Mouse (Mus musculus): ENCODE data around the gene Ipmk. TPM values are rescaled to one million over a fixed set of nuclear protein-coding genes. Genes with fewer than 3 reads are reported as not detected.

The Ipmk gene
- polyA plus RNA-seq, 1 experiment from 2014 or later, result 14.0 TPM

DNA sequence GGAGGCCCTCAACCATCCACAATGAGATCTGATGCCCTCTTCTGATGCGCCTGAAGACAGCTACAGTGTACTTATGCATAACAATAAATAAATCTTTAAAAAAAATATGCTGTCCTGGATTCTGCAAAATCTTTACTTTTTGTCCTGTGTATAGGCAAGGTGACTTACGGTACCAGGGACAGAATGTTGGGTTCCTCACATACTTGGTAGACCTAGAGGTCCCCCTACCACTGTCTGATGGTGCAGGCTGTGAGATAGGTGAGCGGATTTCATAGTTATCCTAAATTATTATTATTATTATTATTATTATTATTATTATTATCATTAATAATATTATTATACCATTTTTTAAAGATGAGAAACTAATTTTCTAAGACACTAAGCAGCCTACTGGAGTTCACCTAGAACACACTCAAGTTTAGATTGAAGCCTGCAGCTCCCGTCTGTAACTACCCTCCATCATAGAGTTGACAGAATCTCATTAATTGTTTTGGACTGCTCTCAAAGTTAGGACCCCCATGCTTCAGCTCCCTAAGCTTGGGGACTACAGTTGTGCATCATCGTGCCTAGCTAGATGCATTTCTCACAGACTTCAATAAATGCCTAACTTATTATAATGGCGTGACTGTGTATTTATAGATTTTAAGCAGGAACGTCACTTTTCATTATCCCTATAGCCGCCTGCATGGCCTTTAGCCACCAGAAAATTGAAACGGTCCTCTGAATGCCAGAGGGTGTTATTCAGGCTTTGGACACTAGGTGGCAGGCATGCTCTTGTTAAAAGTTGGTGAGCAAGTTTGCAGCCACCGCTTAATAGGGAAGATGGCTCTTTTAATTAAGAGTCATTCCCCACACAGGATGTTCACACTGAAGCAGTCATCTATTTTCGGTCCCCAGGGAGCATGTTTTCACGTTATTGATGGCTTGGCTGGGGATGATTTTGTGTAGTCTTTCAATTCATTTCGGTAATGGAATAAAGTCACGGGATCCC lies 74.8 kb downstream of the Ipmk start:
- no peak overlapping the region for H3K4me2 ChIP-seq (ENCODE audit: low read depth, low read length)
- no peaks in the 10 kb centered on the region for H3K9me3 ChIP-seq (ENCODE audit: control insufficient read depth, low read length)
- no peak overlapping the region for H3K4me3 ChIP-seq (ENCODE audit: low read length)
- ATAC-seq (ENCODE audit: low read depth), result no peak
- H3K27me3 ChIP-seq (ENCODE audit: control insufficient read depth, insufficient read depth, low read depth, low read length), result no peaks in the 10 kb centered on the region
- no peak overlapping the region for H3K9ac ChIP-seq (ENCODE audit: low read length)
- H3K27ac ChIP-seq (ENCODE audit: low read length), result no peak overlapping the region
- no peaks in the 10 kb centered on the region for H3K4me1 ChIP-seq (replicated peaks; ENCODE audit: control insufficient read depth, insufficient read depth, low read length)
- WGBS, result 40% methylated on average over 14 of the region's 14 CpGs
- H3K36me3 ChIP-seq (ENCODE audit: control insufficient read depth, insufficient read depth, low read length), result no peaks in the 10 kb centered on the region

DNA sequence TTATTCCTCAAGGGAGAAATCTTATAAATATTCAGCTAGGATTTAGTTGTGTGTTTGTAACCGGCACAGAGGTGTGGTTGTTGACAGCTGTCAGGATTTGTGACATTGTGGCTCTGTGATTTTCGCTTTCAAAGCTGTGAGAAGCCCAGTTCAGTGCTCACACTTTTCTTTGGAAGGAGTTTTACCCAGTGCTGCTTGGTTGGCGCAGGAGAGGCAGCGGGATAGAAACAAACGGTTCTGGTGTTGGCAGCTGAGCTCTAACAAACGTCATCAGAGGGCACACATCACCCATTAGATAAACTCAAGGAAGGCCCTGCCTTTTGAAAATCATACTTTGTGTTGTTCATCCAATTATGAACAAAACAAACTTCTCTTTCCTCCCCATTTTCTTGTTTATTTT lies 79.2 kb downstream of the Ipmk start:
- Histone ChIP-seq H3K9me3 (ENCODE audit: control insufficient read depth, low read length) (peaks cover 4% of the 10 kb centered on the region), H3K36me3 (ENCODE audit: control insufficient read depth, insufficient read depth, low read length) (no peaks in the 10 kb centered on the region), H3K4me3 (ENCODE audit: low read length) (no peak overlapping the region), H3K27me3 (ENCODE audit: control insufficient read depth, insufficient read depth, low read depth, low read length) (no peaks in the 10 kb centered on the region), H3K4me2 (ENCODE audit: low read depth, low read length) (no peak overlapping the region), H3K9ac (ENCODE audit: low read length) (no peak overlapping the region), H3K27ac (ENCODE audit: low read length) (no peak overlapping the region), H3K4me1 (replicated peaks; ENCODE audit: control insufficient read depth, insufficient read depth, low read length) (no peaks in the 10 kb centered on the region)
- 47% methylated on average over 6 of the region's 6 CpGs for WGBS
- no peak for ATAC-seq (ENCODE audit: low read depth)

DNA sequence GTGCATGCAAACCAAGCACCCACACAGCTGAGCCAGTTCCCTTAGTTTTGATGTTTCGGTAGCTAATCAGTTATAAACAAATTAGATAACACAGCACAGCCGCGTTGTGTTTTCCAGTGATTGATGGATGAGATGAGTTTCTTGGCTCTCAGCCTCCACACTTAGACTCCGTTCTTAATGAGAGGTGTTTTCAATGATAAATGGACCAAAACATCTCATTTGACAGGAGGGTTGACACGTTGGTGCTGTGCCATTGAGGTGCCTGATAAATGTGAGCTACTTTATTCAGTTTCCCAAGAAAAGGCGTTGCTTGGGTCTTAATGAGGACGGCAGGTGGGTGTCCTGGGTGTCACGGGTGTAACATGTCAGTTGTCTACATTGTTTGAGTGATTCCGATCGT lies 79.8 kb downstream of the Ipmk start:
- H3K9ac ChIP-seq (ENCODE audit: low read length), result no peak overlapping the region
- no peak overlapping the region for H3K4me3 ChIP-seq (ENCODE audit: low read length)
- no peak for ATAC-seq (ENCODE audit: low read depth)
- H3K9me3 ChIP-seq (ENCODE audit: control insufficient read depth, low read length), result peaks cover 4% of the 10 kb centered on the region
- no peaks in the 10 kb centered on the region for H3K4me1 ChIP-seq (replicated peaks; ENCODE audit: control insufficient read depth, insufficient read depth, low read length)
- H3K27ac ChIP-seq (ENCODE audit: low read length), result no peak overlapping the region
- WGBS, result 36% methylated on average over 10 of the region's 10 CpGs
- no peak overlapping the region for H3K4me2 ChIP-seq (ENCODE audit: low read depth, low read length)
- H3K27me3 ChIP-seq (ENCODE audit: control insufficient read depth, insufficient read depth, low read depth, low read length), result no peaks in the 10 kb centered on the region
- no peaks in the 10 kb centered on the region for H3K36me3 ChIP-seq (ENCODE audit: control insufficient read depth, insufficient read depth, low read length)

DNA sequence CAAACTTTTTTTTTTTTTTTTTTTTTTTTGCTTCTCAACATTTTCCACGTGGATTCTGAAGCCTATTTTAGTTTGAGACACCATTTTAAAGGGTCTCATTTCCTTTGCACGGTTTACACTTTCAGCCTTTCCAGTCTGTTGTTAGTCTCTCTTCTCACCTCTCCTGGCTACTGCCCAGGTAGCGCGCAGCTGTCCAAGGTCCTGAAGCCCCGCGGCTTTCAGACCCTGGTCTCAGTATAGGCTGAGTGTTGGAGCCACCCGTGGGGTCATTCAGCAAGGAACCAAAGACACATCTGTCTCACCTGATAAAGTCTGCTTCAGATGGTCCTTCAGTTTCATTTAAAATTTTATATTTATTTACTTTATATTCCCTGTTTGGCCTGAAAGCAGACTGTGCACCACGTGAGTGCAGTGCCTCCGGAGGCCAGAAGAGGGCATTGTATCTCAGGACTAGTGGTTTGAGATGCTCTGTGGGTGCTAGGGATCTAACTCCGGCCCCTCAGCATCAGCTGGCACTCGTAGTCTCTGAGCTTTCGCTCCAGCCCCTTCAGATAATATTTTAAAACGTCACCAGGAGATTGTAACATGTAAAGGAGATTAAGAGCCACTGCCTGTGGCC lies 80.8 kb downstream of the Ipmk start:
- no peak for ATAC-seq (ENCODE audit: low read depth)
- no peaks in the 10 kb centered on the region for H3K4me1 ChIP-seq (replicated peaks; ENCODE audit: control insufficient read depth, insufficient read depth, low read length)
- H3K27ac ChIP-seq (ENCODE audit: low read length), result no peak overlapping the region
- no peaks in the 10 kb centered on the region for H3K27me3 ChIP-seq (ENCODE audit: control insufficient read depth, insufficient read depth, low read depth, low read length)
- H3K4me2 ChIP-seq (ENCODE audit: low read depth, low read length), result no peak overlapping the region
- H3K9me3 ChIP-seq (ENCODE audit: control insufficient read depth, low read length), result peaks cover 4% of the 10 kb centered on the region
- H3K36me3 ChIP-seq (ENCODE audit: control insufficient read depth, insufficient read depth, low read length), result no peaks in the 10 kb centered on the region
- no peak overlapping the region for H3K4me3 ChIP-seq (ENCODE audit: low read length)
- WGBS, result 53% methylated on average over 13 of the region's 13 CpGs
- H3K9ac ChIP-seq (ENCODE audit: low read length), result no peak overlapping the region

DNA sequence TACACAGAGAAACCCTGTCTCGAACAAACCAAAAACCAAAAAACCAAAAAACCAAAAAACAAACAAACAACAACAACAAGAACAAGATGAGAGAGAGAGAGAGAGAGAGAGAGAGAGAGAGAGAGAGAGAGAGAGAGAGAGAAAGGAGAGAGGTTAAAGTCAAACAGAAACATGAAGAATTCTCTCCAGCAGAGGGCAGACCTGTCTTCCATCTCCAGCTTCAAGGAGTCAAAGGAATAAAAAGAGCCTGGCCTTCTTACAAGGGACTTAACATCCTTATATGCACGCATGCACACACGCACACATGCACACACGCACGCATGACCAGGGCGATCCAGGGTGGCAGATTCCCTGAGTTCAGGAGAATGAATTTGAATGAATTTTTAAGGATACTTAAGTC lies 83.1 kb downstream of the Ipmk start:
- Histone ChIP-seq H3K27ac (ENCODE audit: low read length) (no peak overlapping the region), H3K9me3 (ENCODE audit: control insufficient read depth, low read length) (peaks cover 4% of the 10 kb centered on the region), H3K4me2 (ENCODE audit: low read depth, low read length) (no peak overlapping the region), H3K4me3 (ENCODE audit: low read length) (no peak overlapping the region), H3K9ac (ENCODE audit: low read length) (no peak overlapping the region), H3K27me3 (ENCODE audit: control insufficient read depth, insufficient read depth, low read depth, low read length) (no peaks in the 10 kb centered on the region), H3K4me1 (replicated peaks; ENCODE audit: control insufficient read depth, insufficient read depth, low read length) (no peaks in the 10 kb centered on the region), H3K36me3 (ENCODE audit: control insufficient read depth, insufficient read depth, low read length) (no peaks in the 10 kb centered on the region)
- no peak for ATAC-seq (ENCODE audit: low read depth)
- whole genome bisulfite sequencing, result 91% methylated on average over 6 of the region's 6 CpGs

DNA sequence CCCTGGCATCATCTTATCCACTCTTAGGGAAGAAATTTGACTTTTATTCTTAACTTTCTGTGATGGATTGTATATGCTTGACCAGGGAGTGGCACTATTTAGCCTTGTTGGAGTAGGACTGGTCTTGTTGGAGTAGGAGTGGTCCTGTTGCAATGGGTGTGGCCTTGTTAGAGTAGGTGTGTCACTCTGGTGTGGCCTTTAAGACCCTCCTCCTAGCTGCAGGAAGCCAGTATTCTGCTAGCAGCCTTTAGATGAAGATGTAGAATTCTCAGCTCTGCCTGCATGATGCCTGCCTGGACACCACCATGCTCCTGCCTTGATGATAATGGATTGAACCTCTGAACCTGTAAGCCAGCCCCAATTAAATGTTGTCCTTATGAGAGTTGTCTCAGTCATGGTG lies 95.5 kb downstream of the Ipmk start:
- no peak for ATAC-seq (ENCODE audit: low read depth)
- H3K27ac ChIP-seq (ENCODE audit: low read length), result no peak overlapping the region
- no peak overlapping the region for H3K4me3 ChIP-seq (ENCODE audit: low read length)
- no peaks in the 10 kb centered on the region for H3K36me3 ChIP-seq (ENCODE audit: control insufficient read depth, insufficient read depth, low read length)
- no peak overlapping the region for H3K9ac ChIP-seq (ENCODE audit: low read length)
- no peaks in the 10 kb centered on the region for H3K4me1 ChIP-seq (replicated peaks; ENCODE audit: control insufficient read depth, insufficient read depth, low read length)
- no peaks in the 10 kb centered on the region for H3K27me3 ChIP-seq (ENCODE audit: control insufficient read depth, insufficient read depth, low read depth, low read length)
- H3K9me3 ChIP-seq (ENCODE audit: control insufficient read depth, low read length), result no peaks in the 10 kb centered on the region
- H3K4me2 ChIP-seq (ENCODE audit: low read depth, low read length), result no peak overlapping the region

DNA sequence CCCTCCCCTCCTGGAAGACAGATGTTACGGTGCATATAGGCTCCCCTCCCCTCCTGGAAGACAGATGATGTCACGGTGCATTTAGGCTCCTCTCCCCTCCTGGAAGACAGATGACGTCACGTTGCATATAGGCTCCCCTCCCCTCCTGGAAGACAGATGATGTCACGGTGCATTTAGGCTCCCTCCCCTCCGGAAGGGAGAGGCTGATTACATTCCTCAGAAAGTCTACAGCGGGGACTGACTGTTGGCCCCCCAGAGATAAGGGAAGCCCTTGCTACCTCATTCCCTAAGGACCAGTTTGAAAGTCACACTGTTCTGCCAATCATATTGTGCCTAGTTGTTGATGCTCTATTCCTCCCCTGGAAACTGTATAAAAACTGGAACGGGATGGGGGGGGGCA lies 100.1 kb downstream of the Ipmk start:
- no peaks in the 10 kb centered on the region for H3K9me3 ChIP-seq (ENCODE audit: control insufficient read depth, low read length)
- no peak overlapping the region for H3K4me3 ChIP-seq (ENCODE audit: low read length)
- no peaks in the 10 kb centered on the region for H3K36me3 ChIP-seq (ENCODE audit: control insufficient read depth, insufficient read depth, low read length)
- H3K27me3 ChIP-seq (ENCODE audit: control insufficient read depth, insufficient read depth, low read depth, low read length), result no peaks in the 10 kb centered on the region
- WGBS, result 60% methylated on average over 8 of the region's 8 CpGs
- H3K9ac ChIP-seq (ENCODE audit: low read length), result no peak overlapping the region
- no peaks in the 10 kb centered on the region for H3K4me1 ChIP-seq (replicated peaks; ENCODE audit: control insufficient read depth, insufficient read depth, low read length)
- ATAC-seq (ENCODE audit: low read depth), result no peak
- H3K4me2 ChIP-seq (ENCODE audit: low read depth, low read length), result no peak overlapping the region
- H3K27ac ChIP-seq (ENCODE audit: low read length), result no peak overlapping the region

DNA sequence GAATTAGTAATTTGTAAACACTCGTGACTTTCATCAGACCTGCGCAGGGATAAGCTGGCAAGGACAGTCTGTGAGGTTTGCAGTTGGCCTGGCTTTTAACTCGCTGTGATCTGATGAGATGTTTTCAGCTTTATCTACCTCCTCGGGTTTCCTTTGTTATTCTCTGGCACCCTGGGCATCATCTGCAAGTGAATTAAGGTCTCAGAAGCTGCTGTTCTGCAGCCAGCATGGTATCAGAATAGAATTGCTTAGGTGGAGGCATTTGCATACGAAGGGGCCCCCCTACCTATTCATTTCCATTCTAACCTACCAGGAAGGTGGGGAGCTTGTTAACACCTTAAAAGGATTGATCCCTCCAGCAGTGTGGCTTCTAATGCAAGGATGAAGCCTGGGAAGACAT lies 100.7 kb downstream of the Ipmk start:
- Histone ChIP-seq H3K9me3 (ENCODE audit: control insufficient read depth, low read length) (no peaks in the 10 kb centered on the region), H3K4me2 (ENCODE audit: low read depth, low read length) (no peak overlapping the region), H3K9ac (ENCODE audit: low read length) (no peak overlapping the region), H3K4me3 (ENCODE audit: low read length) (no peak overlapping the region), H3K27me3 (ENCODE audit: control insufficient read depth, insufficient read depth, low read depth, low read length) (no peaks in the 10 kb centered on the region), H3K4me1 (replicated peaks; ENCODE audit: control insufficient read depth, insufficient read depth, low read length) (no peaks in the 10 kb centered on the region), H3K27ac (ENCODE audit: low read length) (no peak overlapping the region), H3K36me3 (ENCODE audit: control insufficient read depth, insufficient read depth, low read length) (no peaks in the 10 kb centered on the region)
- ATAC-seq (ENCODE audit: low read depth), result no peak
- 73% methylated on average over 5 of the region's 5 CpGs for WGBS

DNA sequence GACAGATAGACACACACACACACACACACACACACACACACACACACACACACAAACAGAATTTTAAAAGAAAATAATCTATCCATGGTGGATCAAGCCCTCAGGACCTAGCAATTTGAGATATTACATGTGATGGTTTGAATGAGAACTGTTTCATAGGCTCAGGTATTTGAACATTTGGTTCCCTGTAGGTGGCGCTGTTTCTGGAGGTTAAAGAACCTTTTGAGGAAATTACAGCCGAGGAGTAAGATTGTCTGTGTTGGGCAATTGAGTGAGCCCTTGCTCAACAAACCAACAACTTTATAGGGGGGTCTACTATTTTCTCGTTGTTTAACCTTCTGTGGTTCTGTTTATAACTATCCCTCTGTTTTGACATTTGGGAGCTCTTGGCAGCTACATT lies 107.8 kb downstream of the Ipmk start:
- H3K36me3 ChIP-seq (ENCODE audit: control insufficient read depth, insufficient read depth, low read length), result no peaks in the 10 kb centered on the region
- H3K4me3 ChIP-seq (ENCODE audit: low read length), result no peak overlapping the region
- no peak overlapping the region for H3K27ac ChIP-seq (ENCODE audit: low read length)
- no peaks in the 10 kb centered on the region for H3K27me3 ChIP-seq (ENCODE audit: control insufficient read depth, insufficient read depth, low read depth, low read length)
- H3K4me1 ChIP-seq (replicated peaks; ENCODE audit: control insufficient read depth, insufficient read depth, low read length), result no peaks in the 10 kb centered on the region
- ATAC-seq (ENCODE audit: low read depth), result no peak
- no peaks in the 10 kb centered on the region for H3K9me3 ChIP-seq (ENCODE audit: control insufficient read depth, low read length)
- WGBS, result 68% methylated on average over 3 of the region's 3 CpGs
- H3K9ac ChIP-seq (ENCODE audit: low read length), result no peak overlapping the region
- H3K4me2 ChIP-seq (ENCODE audit: low read depth, low read length), result no peak overlapping the region
